Mouse (Mus musculus) liver, embryonic 14.5 days (tissue): Measurements from ENCODE around the gene Tbc1d13.
A peak's percentile ranks its signal among the peaks of the same experiment; 100 is the strongest.

Experiments used
- CTCF ChIP-seq: IDR thresholded peaks from 2 replicates; pipeline ENCODE4 v1.5.1; 2016; ENCODE audit warnings: antibody characterized with exemption, low read depth, control low read depth
- EP300 ChIP-seq: IDR thresholded peaks from 2 replicates; pipeline ENCODE4 v1.6.1; 2016; ENCODE audit warnings: antibody characterized with exemption, low read depth

GRCm38 (mm10) chr2:30166677-30167076 is 33.1 kb downstream of the Tbc1d13 start:
- TF ChIP-seq CTCF (peak; percentile 41; the same call in 1 of the 2 replicates), EP300 (no peak)
